Mouse (Mus musculus): ENCODE data around the gene Ssr3. TPM values are rescaled to one million over a fixed set of nuclear protein-coding genes. Genes with fewer than 3 reads are reported as not detected.

Ssr3 gene
- total and polyA plus RNA-seq, 3 experiments = 18.6 to 345 (median 235) TPM

GRCm38 (mm10) chr3:65358275-65358674, 34.1 kb downstream of the Ssr3 start:
- no peak for TF ChIP-seq CTCF (IDR thresholded peaks at IDR 0.05; ENCODE audit: low read depth, low read length)
- no peak for TF ChIP-seq GATA2 (IDR thresholded peaks at IDR 0.05; ENCODE audit: borderline replicate concordance, low read depth, low read length)
- TF ChIP-seq GATA1 (IDR thresholded peaks at IDR 0.05; ENCODE audit: borderline replicate concordance, low read length) = no peak
- TF ChIP-seq POLR2AphosphoS5 (IDR thresholded peaks at IDR 0.05; ENCODE audit: insufficient replicate concordance, low read depth, low read length) = no peak
- TF ChIP-seq TAL1 (conservative IDR thresholded peaks at IDR 0.05; ENCODE audit: low read depth, low read length) = no peak
- no peak for ATAC-seq (ENCODE audit: extremely low read depth, insufficient number of reproducible peaks, low FRiP score, poor library complexity, severe bottlenecking)
- no peaks in the 10 kb centered on the region for H3K4me1 ChIP-seq (ENCODE audit: insufficient read depth, low read depth, low read length)
- no peaks in the 10 kb centered on the region for H3K9me3 ChIP-seq (replicated peaks)
- no peak overlapping the region for H3K4me3 ChIP-seq (ENCODE audit: low read depth, low read length)
- no peaks in the 10 kb centered on the region for H3K27me3 ChIP-seq (ENCODE audit: insufficient read depth, low read length)
- peaks cover 15% of the 10 kb centered on the region for H3K36me3 ChIP-seq (replicated peaks)
- no peak for DNase-seq (ENCODE audit: low spot score)

DNA sequence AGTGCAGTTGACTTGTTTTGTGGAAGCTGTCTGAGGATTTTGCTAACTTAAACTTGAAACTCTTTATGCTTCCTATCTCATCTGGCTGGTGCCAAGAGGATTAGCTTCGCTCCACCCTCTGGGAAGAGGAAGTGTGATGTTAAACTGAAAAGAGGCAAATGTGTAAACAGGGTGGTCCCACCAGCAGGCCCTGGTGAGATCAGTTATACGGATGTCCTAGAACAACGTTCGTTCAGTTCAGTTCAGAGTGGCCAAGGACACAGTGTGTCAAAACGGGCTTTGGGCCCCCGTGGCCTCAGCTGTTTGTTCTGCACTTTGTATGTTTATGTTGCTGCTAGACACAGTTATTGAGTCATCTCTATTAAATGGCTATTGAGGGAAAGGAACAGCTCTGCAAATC, 36.9 kb downstream of the Ssr3 start:
- DNase-seq (ENCODE audit: low spot score) (no peak), ATAC-seq (ENCODE audit: extremely low read depth, insufficient number of reproducible peaks, low FRiP score, poor library complexity, severe bottlenecking) (no peak)
- Histone ChIP-seq H3K27me3 (ENCODE audit: insufficient read depth, low read length) (no peaks in the 10 kb centered on the region), H3K4me1 (ENCODE audit: insufficient read depth, low read depth, low read length) (peaks cover 6% of the 10 kb centered on the region; the same call in 1 of the 2 replicates), H3K4me3 (ENCODE audit: low read depth, low read length) (no peak overlapping the region), H3K9me3 (replicated peaks) (no peaks in the 10 kb centered on the region), H3K36me3 (replicated peaks) (peaks cover 15% of the 10 kb centered on the region)
- TF ChIP-seq POLR2AphosphoS5 (IDR thresholded peaks at IDR 0.05; ENCODE audit: insufficient replicate concordance, low read depth, low read length) (no peak), TAL1 (conservative IDR thresholded peaks at IDR 0.05; ENCODE audit: low read depth, low read length) (no peak), GATA1 (IDR thresholded peaks at IDR 0.05; ENCODE audit: borderline replicate concordance, low read length) (no peak), CTCF (IDR thresholded peaks at IDR 0.05; ENCODE audit: low read depth, low read length) (no peak), GATA2 (IDR thresholded peaks at IDR 0.05; ENCODE audit: borderline replicate concordance, low read depth, low read length) (no peak)

DNA sequence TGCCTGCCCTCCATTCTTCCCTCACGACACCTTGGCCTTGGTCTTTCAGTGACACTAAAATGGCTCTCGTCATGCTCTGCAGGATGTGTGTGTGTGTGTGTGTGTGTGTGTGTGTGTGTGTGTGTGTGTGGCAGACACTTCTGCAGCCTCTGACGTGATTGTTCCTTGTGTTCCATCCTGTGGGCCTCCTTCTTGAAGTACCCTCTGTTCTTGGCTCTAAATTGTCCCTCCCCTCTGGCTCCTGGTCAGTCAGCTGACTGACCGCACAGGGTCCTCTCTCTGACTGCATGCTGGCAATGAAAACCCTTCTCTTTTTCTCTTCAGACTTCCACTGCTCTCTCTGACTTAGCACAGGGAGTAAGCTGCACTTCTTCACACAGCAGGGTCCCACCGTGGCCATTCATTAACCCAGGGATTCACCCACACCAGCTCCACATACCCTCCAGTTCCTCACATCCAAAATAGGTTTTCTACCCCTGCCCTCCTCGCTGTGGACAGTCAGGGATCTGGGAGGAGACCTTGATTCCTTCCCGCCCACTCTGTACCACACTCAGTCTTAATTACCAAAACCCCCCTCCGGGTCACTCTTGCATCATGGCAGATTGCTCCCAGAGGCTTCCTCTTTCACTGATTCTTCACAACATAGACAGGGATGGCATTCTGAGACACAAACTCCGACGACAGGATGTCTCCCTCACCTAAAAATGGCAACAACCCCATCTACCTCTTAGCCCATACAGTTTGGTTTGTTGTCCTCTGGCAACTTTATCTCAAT, 39.0 kb downstream of the Ssr3 start:
- DNase-seq (ENCODE audit: low spot score) (no peak), ATAC-seq (ENCODE audit: extremely low read depth, insufficient number of reproducible peaks, low FRiP score, poor library complexity, severe bottlenecking) (no peak)
- H3K4me1 ChIP-seq (ENCODE audit: insufficient read depth, low read depth, low read length) = peaks cover 6% of the 10 kb centered on the region; the same call in 1 of the 2 replicates
- no peak overlapping the region for H3K4me3 ChIP-seq (ENCODE audit: low read depth, low read length)
- H3K27me3 ChIP-seq (ENCODE audit: insufficient read depth, low read length) = no peaks in the 10 kb centered on the region
- H3K9me3 ChIP-seq (replicated peaks) = no peaks in the 10 kb centered on the region
- no peak for TF ChIP-seq POLR2AphosphoS5 (IDR thresholded peaks at IDR 0.05; ENCODE audit: insufficient replicate concordance, low read depth, low read length)
- no peak for TF ChIP-seq GATA2 (IDR thresholded peaks at IDR 0.05; ENCODE audit: borderline replicate concordance, low read depth, low read length)
- no peak for TF ChIP-seq CTCF (IDR thresholded peaks at IDR 0.05; ENCODE audit: low read depth, low read length)
- no peak for TF ChIP-seq TAL1 (conservative IDR thresholded peaks at IDR 0.05; ENCODE audit: low read depth, low read length)
- TF ChIP-seq GATA1 (IDR thresholded peaks at IDR 0.05; ENCODE audit: borderline replicate concordance, low read length) = no peak
- peaks cover 15% of the 10 kb centered on the region for H3K36me3 ChIP-seq (replicated peaks)

DNA sequence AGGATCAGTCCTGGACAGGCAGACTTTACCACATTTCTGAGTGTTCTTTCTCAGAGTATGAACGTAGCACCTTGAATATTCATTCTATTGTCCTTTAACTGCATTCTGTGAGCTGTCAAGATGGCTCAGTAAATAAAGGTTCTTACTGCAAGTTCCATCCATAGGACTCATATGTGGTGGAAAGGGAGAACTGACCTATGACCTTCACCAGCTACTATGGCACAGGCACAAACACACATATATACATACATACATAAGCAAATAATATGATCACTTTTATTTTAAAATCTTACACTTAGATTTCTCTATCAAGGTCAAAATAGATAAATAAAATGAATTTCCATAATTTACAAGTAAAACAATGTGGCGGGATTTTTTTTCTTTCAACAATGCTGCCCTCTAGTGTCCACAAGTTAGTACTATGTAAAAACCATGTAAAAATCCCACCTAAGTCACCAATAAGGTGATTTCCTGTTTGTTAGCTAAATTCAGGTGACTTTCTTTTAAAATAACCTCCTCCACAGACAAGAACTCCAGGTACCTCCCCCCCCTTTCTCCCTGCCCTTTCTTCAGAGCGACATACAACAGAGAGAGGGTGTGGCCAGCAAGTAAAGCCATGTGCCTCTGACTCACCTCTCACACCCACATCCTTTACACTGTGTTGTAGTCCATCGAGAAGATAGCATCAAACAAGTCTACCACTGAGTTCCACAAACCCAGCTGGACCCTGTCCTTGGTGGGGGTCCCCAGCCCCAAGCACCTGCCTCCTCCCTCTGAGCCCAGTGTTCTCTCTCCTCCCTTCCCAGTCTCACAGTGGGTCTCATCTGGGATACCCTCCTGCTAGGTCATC, 39.9 kb downstream of the Ssr3 start:
- no peak for TF ChIP-seq CTCF (IDR thresholded peaks at IDR 0.05; ENCODE audit: low read depth, low read length)
- TF ChIP-seq TAL1 (conservative IDR thresholded peaks at IDR 0.05; ENCODE audit: low read depth, low read length) = no peak
- no peak for TF ChIP-seq GATA2 (IDR thresholded peaks at IDR 0.05; ENCODE audit: borderline replicate concordance, low read depth, low read length)
- ATAC-seq (ENCODE audit: extremely low read depth, insufficient number of reproducible peaks, low FRiP score, poor library complexity, severe bottlenecking) (no peak), DNase-seq (ENCODE audit: low spot score) (peak; percentile 3)
- Histone ChIP-seq H3K4me3 (ENCODE audit: low read depth, low read length) (no peak overlapping the region), H3K36me3 (replicated peaks) (peaks cover 15% of the 10 kb centered on the region), H3K27me3 (ENCODE audit: insufficient read depth, low read length) (no peaks in the 10 kb centered on the region), H3K4me1 (ENCODE audit: insufficient read depth, low read depth, low read length) (peaks cover 6% of the 10 kb centered on the region; the same call in 1 of the 2 replicates), H3K9me3 (replicated peaks) (no peaks in the 10 kb centered on the region)

- Histone ChIP-seq H3K27me3 (ENCODE audit: insufficient read depth, low read length) (no peaks in the 10 kb centered on the region), H3K36me3 (replicated peaks) (no peaks in the 10 kb centered on the region), H3K4me1 (ENCODE audit: insufficient read depth, low read depth, low read length) (no peaks in the 10 kb centered on the region), H3K9me3 (replicated peaks) (no peaks in the 10 kb centered on the region), H3K4me3 (ENCODE audit: low read depth, low read length) (no peak overlapping the region)
- no peak for ATAC-seq (ENCODE audit: extremely low read depth, insufficient number of reproducible peaks, low FRiP score, poor library complexity, severe bottlenecking)
- no peak for TF ChIP-seq CTCF (IDR thresholded peaks at IDR 0.05; ENCODE audit: low read depth, low read length)
- TF ChIP-seq GATA2 (IDR thresholded peaks at IDR 0.05; ENCODE audit: borderline replicate concordance, low read depth, low read length) = no peak
- TF ChIP-seq POLR2AphosphoS5 (IDR thresholded peaks at IDR 0.05; ENCODE audit: insufficient replicate concordance, low read depth, low read length) = no peak
- no peak for TF ChIP-seq GATA1 (IDR thresholded peaks at IDR 0.05; ENCODE audit: borderline replicate concordance, low read length)
- TF ChIP-seq TAL1 (conservative IDR thresholded peaks at IDR 0.05; ENCODE audit: low read depth, low read length) = no peak
- DNase-seq (ENCODE audit: low spot score) = no peak
Measured at GRCm38 (mm10) chr3:65346176-65346575, 46.2 kb downstream of the Ssr3 start.
